Mouse (Mus musculus): ENCODE measurements around the gene Neu1. TPM values are rescaled to one million over a fixed set of nuclear protein-coding genes. Genes with fewer than 3 reads are reported as not detected.

The Neu1 gene
- total and polyA plus RNA-seq, 3 experiments: 31.2 to 32.0 (median 31.9) TPM

- peak; percentile 94 for TF ChIP-seq NELFE (IDR thresholded peaks at IDR 0.05; ENCODE audit: low read depth, low read length)
- TF ChIP-seq ZC3H11A (IDR thresholded peaks at IDR 0.05; ENCODE audit: low read depth, low read length): no peak
- no peak for TF ChIP-seq CHD1 (IDR thresholded peaks at IDR 0.05; ENCODE audit: low read depth, low read length)
- TF ChIP-seq CTCF (conservative IDR thresholded peaks at IDR 0.05 in 1 of 2, IDR thresholded peaks at IDR 0.05 in 1 of 2; ENCODE audit: low read depth in 2 of 2, low read length in 2 of 2): 0 out of 4 replicates have a peak, but pooled peaks of 1 of the 2 experiments have one; percentile 1
- peak; percentile 73 for TF ChIP-seq TCF12 (IDR thresholded peaks at IDR 0.05; ENCODE audit: low read depth, low read length)
- peak; percentile 98 for TF ChIP-seq MXI1 (IDR thresholded peaks at IDR 0.05; ENCODE audit: low read depth, low read length)
Measured at GRCm38 (mm10) chr17:34981690-34982180, 50.7 kb downstream of the Neu1 start, which contains the start of gene Lsm2 (continued).

- no peaks in the 10 kb centered on the region for H3K27me3 ChIP-seq (replicated peaks)
- dilution Hi-C loops (cut with MboI; ENCODE audit: extremely low pct_ligation_motif_present, extremely low pct_unique_long_range_greater_than_20kb, low sequenced_read_pairs): no loop called here
Measured at GRCm38 (mm10) chr17:34982328-34982727, 51.3 kb downstream of the Neu1 start.

GRCm38 (mm10) chr17:34984218-34984617 is 53.2 kb downstream of the Neu1 start:
- Histone ChIP-seq H3K9ac (ENCODE audit: insufficient read depth, low read depth) (no peak overlapping the region), H3K79me2 (replicated peaks; ENCODE audit: control insufficient read depth, extremely low read depth, insufficient read depth, poor library complexity, severe bottlenecking) (peaks cover 24% of the 10 kb centered on the region), H3K27me3 (replicated peaks) (no peaks in the 10 kb centered on the region), H3K4me2 (ENCODE audit: insufficient read depth, low read depth, poor library complexity, severe bottlenecking) (no peak overlapping the region), H3K4me3 (replicated peaks in 1 of 3; ENCODE audit: low read depth in 2 of 3, low read length in 2 of 3, poor library complexity in 1 of 3) (no peak overlapping the region), H3K27ac (ENCODE audit: insufficient read depth, low read depth) (no peak overlapping the region), H3K4me1 (ENCODE audit: control insufficient read depth in 1 of 2, insufficient read depth in 2 of 2) (peaks cover 2 to 24% of the 10 kb centered on the region in 2 experiments; a peak in 3 of 4 replicates), H3K9me3 (replicated peaks; ENCODE audit: low read length) (no peaks in the 10 kb centered on the region), H3K36me3 (replicated peaks in 1 of 2; ENCODE audit: control insufficient read depth in 1 of 2, insufficient read depth in 1 of 2, low read length in 1 of 2) (peaks cover 26 to 44% of the 10 kb centered on the region in 2 experiments)
- in situ Hi-C loops (cut with MboI; ENCODE audit: low pct_ligation_motif_present, low pct_unique_long_range_greater_than_20kb, low sequenced_read_pairs): no loop called here
- dilution Hi-C loops (cut with MboI; ENCODE audit: extremely low pct_ligation_motif_present, extremely low pct_unique_long_range_greater_than_20kb, low sequenced_read_pairs): no loop called here
- no peak for TF ChIP-seq UBTF (IDR thresholded peaks at IDR 0.05; ENCODE audit: low read depth, low read length)
- no peak for TF ChIP-seq BHLHE40 (IDR thresholded peaks at IDR 0.05; ENCODE audit: low read depth, low read length)
- TF ChIP-seq CTCF (conservative IDR thresholded peaks at IDR 0.05 in 1 of 2, IDR thresholded peaks at IDR 0.05 in 1 of 2; ENCODE audit: low read depth in 2 of 2, low read length in 2 of 2): peak; percentile 39 to 63; a peak in 3 of 4 replicates
- TF ChIP-seq ELF1 (IDR thresholded peaks at IDR 0.05; ENCODE audit: low read depth, low read length): no peak
- no peak for TF ChIP-seq ZC3H11A (IDR thresholded peaks at IDR 0.05; ENCODE audit: low read depth, low read length)
- TF ChIP-seq NELFE (IDR thresholded peaks at IDR 0.05; ENCODE audit: low read depth, low read length): no peak
- TF ChIP-seq TCF12 (IDR thresholded peaks at IDR 0.05; ENCODE audit: low read depth, low read length): no peak
- peak; percentile 48 for TF ChIP-seq RAD21 (IDR thresholded peaks at IDR 0.05; ENCODE audit: low read depth, low read length)
- no peak for TF ChIP-seq MXI1 (IDR thresholded peaks at IDR 0.05; ENCODE audit: low read depth, low read length)
- TF ChIP-seq SMC3 (IDR thresholded peaks at IDR 0.05; ENCODE audit: low read depth, low read length): peak; percentile 27
- no peak for TF ChIP-seq ETS1 (conservative IDR thresholded peaks at IDR 0.05; ENCODE audit: low read depth, low read length)
- no peak for TF ChIP-seq MYC (IDR thresholded peaks at IDR 0.05; ENCODE audit: low read depth, low read length)
- no peak for TF ChIP-seq MAZ (IDR thresholded peaks at IDR 0.05; ENCODE audit: low read depth, low read length)
- DNase-seq (ENCODE audit: extremely low read depth): no peak

More at GRCm38 (mm10) chr17:34982328-34982727, 51.3 kb downstream of the Neu1 start:
- Histone ChIP-seq H3K36me3 (replicated peaks in 1 of 2; ENCODE audit: control insufficient read depth in 1 of 2, insufficient read depth in 1 of 2, low read length in 1 of 2) (peaks cover 21 to 43% of the 10 kb centered on the region in 2 experiments), H3K79me2 (replicated peaks; ENCODE audit: control insufficient read depth, extremely low read depth, insufficient read depth, poor library complexity, severe bottlenecking) (peaks cover 24% of the 10 kb centered on the region), H3K27ac (ENCODE audit: insufficient read depth, low read depth) (peak overlapping the region; percentile 85; the same call in 1 of the 2 replicates), H3K4me3 (replicated peaks in 1 of 3; ENCODE audit: low read depth in 2 of 3, low read length in 2 of 3, poor library complexity in 1 of 3) (peak overlapping the region; percentile 87 to 95 (median 91)), H3K9ac (ENCODE audit: insufficient read depth, low read depth) (peak overlapping the region; percentile 90), H3K4me1 (ENCODE audit: control insufficient read depth in 1 of 2, insufficient read depth in 2 of 2) (peaks cover 2 to 24% of the 10 kb centered on the region in 2 experiments; a peak in 3 of 4 replicates), H3K4me2 (ENCODE audit: insufficient read depth, low read depth, poor library complexity, severe bottlenecking) (peak overlapping the region; percentile 92), H3K9me3 (replicated peaks; ENCODE audit: low read length) (peaks cover 2% of the 10 kb centered on the region)
- in situ Hi-C loops (cut with MboI; ENCODE audit: low pct_ligation_motif_present, low pct_unique_long_range_greater_than_20kb, low sequenced_read_pairs): no loop called here
- DNase-seq (ENCODE audit: extremely low read depth): no peak
- TF ChIP-seq ELF1 (IDR thresholded peaks at IDR 0.05; ENCODE audit: low read depth, low read length) (no peak), MAX (IDR thresholded peaks at IDR 0.05; ENCODE audit: low read length) (no peak), MYC (IDR thresholded peaks at IDR 0.05; ENCODE audit: low read depth, low read length) (no peak)

Other genes starting within 250 kb of the Neu1 start
Only the 20 nearest of the 38 such genes appear.
- 27.7 and 32.9 TPM in 2 replicates for gene Stk19, start 94.3 kb upstream of the Neu1 start, total RNA-seq (2012; rRNA removed)
- gene Stk19, start 94.3 kb upstream of the Neu1 start, total RNA-seq (2014; rRNA removed): 21.2 and 22.6 TPM in 2 replicates
- gene Stk19, start 94.3 kb upstream of the Neu1 start, polyA plus RNA-seq (2012; ENCODE audit: insufficient read length, low read depth): 37.1 and 41.3 TPM in 2 replicates
- 16.3 and 17.2 TPM in 2 replicates for gene Dxo, start 94.2 kb upstream of the Neu1 start, total RNA-seq (2012; rRNA removed)
- 6.3 and 10.0 TPM in 2 replicates for gene Dxo, start 94.2 kb upstream of the Neu1 start, total RNA-seq (2014; rRNA removed)
- 26.9 and 31.6 TPM in 2 replicates for gene Dxo, start 94.2 kb upstream of the Neu1 start, polyA plus RNA-seq (2012; ENCODE audit: insufficient read length, low read depth)
- gene Skiv2l, start 81.0 kb upstream of the Neu1 start, total RNA-seq (2012; rRNA removed): 50.5 and 52.9 TPM in 2 replicates
- 22.0 and 26.1 TPM in 2 replicates for gene Skiv2l, start 81.0 kb upstream of the Neu1 start, total RNA-seq (2014; rRNA removed)
- 35.2 and 44.1 TPM in 2 replicates for gene Skiv2l, start 81.0 kb upstream of the Neu1 start, polyA plus RNA-seq (2012; ENCODE audit: insufficient read length, low read depth)
- gene Nelfe, start 80.9 kb upstream of the Neu1 start, total RNA-seq (2012; rRNA removed): 55.6 and 60.0 TPM in 2 replicates
- gene Nelfe, start 80.9 kb upstream of the Neu1 start, total RNA-seq (2014; rRNA removed): 38.7 and 39.6 TPM in 2 replicates
- 159 and 177 TPM in 2 replicates for gene Nelfe, start 80.9 kb upstream of the Neu1 start, polyA plus RNA-seq (2012; ENCODE audit: insufficient read length, low read depth)
- 0.25 and 0.34 TPM in 2 replicates for gene Cfb, start 68.7 kb upstream of the Neu1 start, total RNA-seq (2012; rRNA removed)
- gene Cfb, start 68.7 kb upstream of the Neu1 start, total RNA-seq (2014; rRNA removed): not detected in 2 replicates
- gene Cfb, start 68.7 kb upstream of the Neu1 start, polyA plus RNA-seq (2012; ENCODE audit: insufficient read length, low read depth): 3.4 and 5.9 TPM in 2 replicates
- gene Zbtb12, start 51.8 kb upstream of the Neu1 start, total RNA-seq (2012; rRNA removed): 6.9 and 9.3 TPM in 2 replicates
- gene Zbtb12, start 51.8 kb upstream of the Neu1 start, total RNA-seq (2014; rRNA removed): 2.2 and 2.4 TPM in 2 replicates
- 8.0 and 8.5 TPM in 2 replicates for gene Zbtb12, start 51.8 kb upstream of the Neu1 start, polyA plus RNA-seq (2012; ENCODE audit: insufficient read length, low read depth)
- gene Gm20547, start 49.2 kb upstream of the Neu1 start, total RNA-seq (2012; rRNA removed): not detected in 2 replicates
- not detected in 2 replicates for gene Gm20547, start 49.2 kb upstream of the Neu1 start, total RNA-seq (2014; rRNA removed)
- not detected in 2 replicates for gene Gm20547, start 49.2 kb upstream of the Neu1 start, polyA plus RNA-seq (2012; ENCODE audit: insufficient read length, low read depth)
- gene C2, start 33.0 kb upstream of the Neu1 start, total RNA-seq (2012; rRNA removed): 2.3 and 3.1 TPM in 2 replicates
- gene C2, start 33.0 kb upstream of the Neu1 start, total RNA-seq (2014; rRNA removed): 0.69 and 1.3 TPM in 2 replicates
- 4.3 and 6.6 TPM in 2 replicates for gene C2, start 33.0 kb upstream of the Neu1 start, polyA plus RNA-seq (2012; ENCODE audit: insufficient read length, low read depth)
- gene Ehmt2, start 32.8 kb upstream of the Neu1 start, total RNA-seq (2012; rRNA removed): 118 and 150 TPM in 2 replicates
- 68.7 and 73.5 TPM in 2 replicates for gene Ehmt2, start 32.8 kb upstream of the Neu1 start, total RNA-seq (2014; rRNA removed)
- 100 and 113 TPM in 2 replicates for gene Ehmt2, start 32.8 kb upstream of the Neu1 start, polyA plus RNA-seq (2012; ENCODE audit: insufficient read length, low read depth)
- 0.38 and 0.55 TPM in 2 replicates for gene Slc44a4, start 16.8 kb upstream of the Neu1 start, total RNA-seq (2012; rRNA removed)
- 0.62 and 0.66 TPM in 2 replicates for gene Slc44a4, start 16.8 kb upstream of the Neu1 start, total RNA-seq (2014; rRNA removed)
- 1.1 and 1.4 TPM in 2 replicates for gene Slc44a4, start 16.8 kb upstream of the Neu1 start, polyA plus RNA-seq (2012; ENCODE audit: insufficient read length, low read depth)
- 0.08 and 0.25 TPM in 2 replicates for gene Hspa1b, start 28.0 kb downstream of the Neu1 start, total RNA-seq (2012; rRNA removed)
- gene Hspa1b, start 28.0 kb downstream of the Neu1 start, total RNA-seq (2014; rRNA removed): 0.15 and 0.30 TPM in 2 replicates
- 0.15 TPM in 1 of 2 replicates, not detected in the other for gene Hspa1b, start 28.0 kb downstream of the Neu1 start, polyA plus RNA-seq (2012; ENCODE audit: insufficient read length, low read depth)
- not detected in 2 replicates for gene Gm20481, start 38.7 kb downstream of the Neu1 start, total RNA-seq (2012; rRNA removed)
- gene Gm20481, start 38.7 kb downstream of the Neu1 start, total RNA-seq (2014; rRNA removed): not detected in 2 replicates
- gene Gm20481, start 38.7 kb downstream of the Neu1 start, polyA plus RNA-seq (2012; ENCODE audit: insufficient read length, low read depth): not detected in 2 replicates
- not detected in 2 replicates for gene Hspa1a, start 40.9 kb downstream of the Neu1 start, total RNA-seq (2012; rRNA removed)
- not detected in 2 replicates for gene Hspa1a, start 40.9 kb downstream of the Neu1 start, total RNA-seq (2014; rRNA removed)
- gene Hspa1a, start 40.9 kb downstream of the Neu1 start, polyA plus RNA-seq (2012; ENCODE audit: insufficient read length, low read depth): not detected in 2 replicates
- 0.30 and 0.38 TPM in 2 replicates for gene Hspa1l, start 41.5 kb downstream of the Neu1 start, total RNA-seq (2012; rRNA removed)
- gene Hspa1l, start 41.5 kb downstream of the Neu1 start, total RNA-seq (2014; rRNA removed): not detected in 2 replicates
- gene Hspa1l, start 41.5 kb downstream of the Neu1 start, polyA plus RNA-seq (2012; ENCODE audit: insufficient read length, low read depth): 1.1 and 1.4 TPM in 2 replicates
- gene Lsm2, start 50.6 kb downstream of the Neu1 start, total RNA-seq (2012; rRNA removed): 104 and 120 TPM in 2 replicates
- gene Lsm2, start 50.6 kb downstream of the Neu1 start, total RNA-seq (2014; rRNA removed): 134 and 135 TPM in 2 replicates
- 274 and 345 TPM in 2 replicates for gene Lsm2, start 50.6 kb downstream of the Neu1 start, polyA plus RNA-seq (2012; ENCODE audit: insufficient read length, low read depth)
- gene Vars, start 69.7 kb downstream of the Neu1 start, total RNA-seq (2012; rRNA removed): 238 and 277 TPM in 2 replicates
- 90.3 and 97.4 TPM in 2 replicates for gene Vars, start 69.7 kb downstream of the Neu1 start, total RNA-seq (2014; rRNA removed)
- gene Vars, start 69.7 kb downstream of the Neu1 start, polyA plus RNA-seq (2012; ENCODE audit: insufficient read length, low read depth): 253 and 280 TPM in 2 replicates
- gene Vwa7, start 85.3 kb downstream of the Neu1 start, total RNA-seq (2012; rRNA removed): 0.42 and 0.46 TPM in 2 replicates
- gene Vwa7, start 85.3 kb downstream of the Neu1 start, total RNA-seq (2014; rRNA removed): 0.07 TPM in 1 of 2 replicates, not detected in the other
- gene Vwa7, start 85.3 kb downstream of the Neu1 start, polyA plus RNA-seq (2012; ENCODE audit: insufficient read length, low read depth): 0.94 and 1.2 TPM in 2 replicates
- gene Sapcd1, start 96.8 kb downstream of the Neu1 start, total RNA-seq (2012; rRNA removed): 94.1 and 124 TPM in 2 replicates
- 130 and 142 TPM in 2 replicates for gene Sapcd1, start 96.8 kb downstream of the Neu1 start, total RNA-seq (2014; rRNA removed)
- gene Sapcd1, start 96.8 kb downstream of the Neu1 start, polyA plus RNA-seq (2012; ENCODE audit: insufficient read length, low read depth): 94.4 and 105 TPM in 2 replicates
- 11.5 and 13.1 TPM in 2 replicates for gene Msh5, start 115.5 kb downstream of the Neu1 start, total RNA-seq (2012; rRNA removed)
- gene Msh5, start 115.5 kb downstream of the Neu1 start, total RNA-seq (2014; rRNA removed): 6.1 and 7.6 TPM in 2 replicates
- gene Msh5, start 115.5 kb downstream of the Neu1 start, polyA plus RNA-seq (2012; ENCODE audit: insufficient read length, low read depth): 10.6 and 12.1 TPM in 2 replicates
- 182 and 198 TPM in 2 replicates for gene Clic1, start 118.7 kb downstream of the Neu1 start, total RNA-seq (2012; rRNA removed)
- 111 and 114 TPM in 2 replicates for gene Clic1, start 118.7 kb downstream of the Neu1 start, total RNA-seq (2014; rRNA removed)
- gene Clic1, start 118.7 kb downstream of the Neu1 start, polyA plus RNA-seq (2012; ENCODE audit: insufficient read length, low read depth): 160 and 163 TPM in 2 replicates

All from CH12.LX (cell line).